Mouse (Mus musculus) CH12.LX (cell line): ENCODE results near the gene 4930402F06Rik. TPM values are rescaled to one million over a fixed set of nuclear protein-coding genes. Genes with fewer than 3 reads are reported as not detected.

Experiments
- DNase-seq: peaks from one replicate; pipeline ENCODE4 v3.0.0-alpha.2; 2013; ENCODE audit errors: extremely low read depth
- H3K27ac ChIP-seq: 2 replicates; pipeline ENCODE4 v1.5.1; 2012; ENCODE audit warnings: low read depth, mild to moderate bottlenecking, control low read depth, moderate library complexity; ENCODE audit not compliant: insufficient read depth
- H3K27me3 ChIP-seq: replicated peaks from 2 replicates; pipeline ENCODE3; 2012; ENCODE audit warnings: inconsistent platforms
- H3K36me3 ChIP-seq, 2 experiments: replicated peaks in 1 of 2; 2 replicates each; pipeline versions ENCODE3 to v1.6.1; 2012; ENCODE audit warnings: inconsistent platforms in 1 of 2, low read length in 1 of 2, mild to moderate bottlenecking in 1 of 2, mixed read lengths in 1 of 2, moderate library complexity in 1 of 2; ENCODE audit not compliant: control insufficient read depth in 1 of 2, insufficient read depth in 1 of 2
- H3K4me1 ChIP-seq, 2 experiments: 2 replicates each; pipeline ENCODE4 v1.6.1; 2012; ENCODE audit warnings: inconsistent platforms in 1 of 2, moderate library complexity in 1 of 2; ENCODE audit not compliant: insufficient read depth in 2 of 2, control insufficient read depth in 1 of 2
- H3K4me2 ChIP-seq: 2 replicates; pipeline ENCODE4 v1.6.1; 2012; ENCODE audit warnings: low read depth, mild to moderate bottlenecking, control low read depth; ENCODE audit not compliant: poor library complexity, insufficient read depth, severe bottlenecking
- H3K4me3 ChIP-seq, 3 experiments: fragments of 150-350 bp in 1 of 3; sonication (generic) in 1 of 3; replicated peaks in 1 of 3; 2 replicates each; pipeline versions ENCODE3 to v1.5.1; 2011 to 2012; ENCODE audit warnings: low read depth in 2 of 3, low read length in 2 of 3, mild to moderate bottlenecking in 2 of 3, moderate library complexity in 2 of 3, control low read depth in 1 of 3, improper control_type of control experiment in 1 of 3, inconsistent platforms in 1 of 3, mixed read lengths in 1 of 3; ENCODE audit not compliant: poor library complexity in 1 of 3
- H3K79me2 ChIP-seq: replicated peaks from 2 replicates; pipeline ENCODE4 v1.6.1; 2012; ENCODE audit warnings: mild to moderate bottlenecking, moderate library complexity; ENCODE audit not compliant: control insufficient read depth, poor library complexity, insufficient read depth, severe bottlenecking; ENCODE audit errors: extremely low read depth
- H3K9ac ChIP-seq: 2 replicates; pipeline ENCODE4 v1.6.1; 2012; ENCODE audit warnings: low read depth, mild to moderate bottlenecking, control low read depth, moderate library complexity; ENCODE audit not compliant: insufficient read depth
- H3K9me3 ChIP-seq: replicated peaks from 2 replicates; pipeline ENCODE3; 2012; ENCODE audit warnings: low read length, inconsistent platforms, mixed read lengths
- CHD1 ChIP-seq: IDR thresholded peaks from 2 replicates; pipeline ENCODE4 v1.6.1; 2012; ENCODE audit warnings: low read depth, low read length, improper control_type of control experiment, inconsistent platforms
- CTCF ChIP-seq, 2 experiments: IDR thresholded peaks in 1 of 2; conservative IDR thresholded peaks in 1 of 2; 2 replicates each; pipeline ENCODE4 v1.5.1; 2011 to 2012; ENCODE audit warnings: low read depth in 2 of 2, low read length in 2 of 2, improper control_type of control experiment in 1 of 2, inconsistent platforms in 1 of 2, mild to moderate bottlenecking in 1 of 2, moderate library complexity in 1 of 2
- E2F4 ChIP-seq: IDR thresholded peaks from 2 replicates; pipeline ENCODE4 v1.6.1; 2011; ENCODE audit warnings: low read depth, low read length, improper control_type of control experiment; ENCODE audit not compliant: insufficient replicate concordance
- EP300 ChIP-seq: IDR thresholded peaks from 2 replicates; pipeline ENCODE4 v1.6.1; 2011; ENCODE audit warnings: low read length, improper control_type of control experiment
- ETS1 ChIP-seq: conservative IDR thresholded peaks from 2 replicates; pipeline ENCODE4 v1.6.1; 2012; ENCODE audit warnings: low read depth, mild to moderate bottlenecking, inconsistent platforms, low read length, improper control_type of control experiment, moderate library complexity
- HCFC1 ChIP-seq: IDR thresholded peaks from 2 replicates; pipeline ENCODE4 v1.6.1; 2012; ENCODE audit warnings: low read depth, mild to moderate bottlenecking, inconsistent platforms, low read length, improper control_type of control experiment
- JUN ChIP-seq: IDR thresholded peaks from 2 replicates; pipeline ENCODE4 v1.6.1; 2011; ENCODE audit warnings: low read depth, mild to moderate bottlenecking, low read length, improper control_type of control experiment, moderate library complexity; ENCODE audit not compliant: insufficient read depth
- JUND ChIP-seq: conservative IDR thresholded peaks from 2 replicates; pipeline ENCODE4 v1.6.1; 2011; ENCODE audit warnings: low read depth, low read length, improper control_type of control experiment
- MAFK ChIP-seq: IDR thresholded peaks from 2 replicates; pipeline ENCODE4 v1.6.1; 2011; ENCODE audit warnings: low read length, improper control_type of control experiment; ENCODE audit not compliant: insufficient replicate concordance
- MAX ChIP-seq: IDR thresholded peaks from 2 replicates; pipeline ENCODE4 v1.6.1; 2011; ENCODE audit warnings: low read length, improper control_type of control experiment
- MEF2A ChIP-seq: IDR thresholded peaks from 2 replicates; pipeline ENCODE4 v1.6.1; 2014; ENCODE audit warnings: low read depth, mild to moderate bottlenecking, inconsistent platforms, low read length, improper control_type of control experiment, borderline replicate concordance
- MXI1 ChIP-seq: IDR thresholded peaks from 2 replicates; pipeline ENCODE4 v1.6.1; 2011; ENCODE audit warnings: mild to moderate bottlenecking, low read depth, low read length, improper control_type of control experiment
- MYC ChIP-seq: IDR thresholded peaks from 2 replicates; pipeline ENCODE4 v1.6.1; 2011; ENCODE audit warnings: low read depth, mild to moderate bottlenecking, improper control_type of control experiment, low read length
- NELFE ChIP-seq: IDR thresholded peaks from 2 replicates; pipeline ENCODE4 v1.6.1; 2011; ENCODE audit warnings: low read depth, low read length, improper control_type of control experiment
- PAX5 ChIP-seq: IDR thresholded peaks from 2 replicates; pipeline ENCODE4 v1.6.1; 2012; ENCODE audit warnings: low read length, inconsistent platforms, mixed read lengths
- RAD21 ChIP-seq: IDR thresholded peaks from 2 replicates; pipeline ENCODE4 v1.6.1; 2011; ENCODE audit warnings: low read depth, mild to moderate bottlenecking, low read length, improper control_type of control experiment, moderate library complexity
- RCOR1 ChIP-seq: conservative IDR thresholded peaks from 2 replicates; pipeline ENCODE4 v1.6.1; 2012; ENCODE audit warnings: low read depth, mild to moderate bottlenecking, inconsistent platforms, low read length, improper control_type of control experiment
- SMC3 ChIP-seq: IDR thresholded peaks from 2 replicates; pipeline ENCODE4 v1.6.1; 2011; ENCODE audit warnings: low read depth, low read length, improper control_type of control experiment
- TBP ChIP-seq: conservative IDR thresholded peaks from 2 replicates; pipeline ENCODE4 v1.6.1; 2011; ENCODE audit warnings: low read depth, low read length, improper control_type of control experiment
- ZC3H11A ChIP-seq: IDR thresholded peaks from 2 replicates; pipeline ENCODE4 v1.6.1; 2012; ENCODE audit warnings: low read depth, mild to moderate bottlenecking, inconsistent platforms, low read length, improper control_type of control experiment
- ZMIZ1 ChIP-seq: IDR thresholded peaks from 2 replicates; pipeline ENCODE4 v1.6.1; 2012; ENCODE audit warnings: low read depth, mild to moderate bottlenecking, inconsistent platforms, low read length, improper control_type of control experiment
- ZNF384 ChIP-seq: IDR thresholded peaks from 2 replicates; pipeline ENCODE4 v1.6.1; 2012; ENCODE audit warnings: low read depth, low read length, improper control_type of control experiment, inconsistent platforms
- dilution Hi-C: fragments of 300-500 bp; cut with MboI; formaldehyde crosslinking; loops from 2 replicates; pipeline ENCODE4 v1.14.3; 2020; ENCODE audit warnings: low sequenced_read_pairs; ENCODE audit not compliant: extremely low pct_unique_long_range_greater_than_20kb, extremely low pct_ligation_motif_present
- in situ Hi-C: fragments of 300-500 bp; cut with MboI; formaldehyde crosslinking; loops from 3 replicates; pipeline ENCODE4 v1.14.3; 2019; ENCODE audit warnings: low sequenced_read_pairs, low pct_ligation_motif_present, low pct_unique_long_range_greater_than_20kb, mixed read lengths
- polyA plus RNA-seq: library from polyadenylated mRNA; unstranded; fragments of >175 nt; gene quantifications from 2 replicates; pipeline ENCODE4 v1.2.1, GENCODE M21; 2012; ENCODE audit warnings: low read depth; ENCODE audit not compliant: insufficient read length
- total RNA-seq, 2 experiments: library from RNA; depleted of rRNA; stranded (reverse); fragments of 300-350 nt in 1 of 2; fragments of >200 nt in 1 of 2; gene quantifications; 2 replicates each; pipeline ENCODE4 v1.2.3; 2012 to 2014

The 4930402F06Rik gene
- total and polyA plus RNA-seq, 3 experiments, result not detected

DNA sequence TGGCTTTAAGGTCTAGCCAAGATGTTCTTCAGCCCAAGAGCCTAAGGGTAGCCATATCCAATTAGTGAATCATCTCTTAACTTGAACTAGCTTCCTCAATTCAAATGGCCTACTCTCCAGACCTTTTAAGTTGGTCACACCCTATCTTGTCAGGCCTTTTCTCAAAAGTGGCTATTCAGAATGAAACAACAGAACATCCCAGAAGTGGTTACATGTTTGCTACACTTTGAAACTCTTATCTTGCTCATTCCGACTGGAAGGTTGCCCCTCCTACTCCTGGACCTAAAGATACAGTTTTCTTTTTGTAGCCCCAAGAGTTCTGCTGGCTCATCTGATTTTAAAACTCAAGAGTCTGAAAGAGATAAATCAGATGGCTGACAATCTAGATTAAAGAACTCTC lies 23.7 kb upstream of the 4930402F06Rik start (continued):
- TF ChIP-seq ETS1, result no peak
- TF ChIP-seq EP300, result no peak; the same call in 1 of the 2 replicates
- TF ChIP-seq CHD1, result no peak
- TF ChIP-seq RAD21, result no peak
- no peak for TF ChIP-seq HCFC1
- no peak for TF ChIP-seq NELFE
- TF ChIP-seq ZNF384, result no peak
- TF ChIP-seq MYC, result no peak
- TF ChIP-seq JUN, result peak; percentile 40; the same call in 1 of the 2 replicates
- no peak for TF ChIP-seq MXI1

DNA sequence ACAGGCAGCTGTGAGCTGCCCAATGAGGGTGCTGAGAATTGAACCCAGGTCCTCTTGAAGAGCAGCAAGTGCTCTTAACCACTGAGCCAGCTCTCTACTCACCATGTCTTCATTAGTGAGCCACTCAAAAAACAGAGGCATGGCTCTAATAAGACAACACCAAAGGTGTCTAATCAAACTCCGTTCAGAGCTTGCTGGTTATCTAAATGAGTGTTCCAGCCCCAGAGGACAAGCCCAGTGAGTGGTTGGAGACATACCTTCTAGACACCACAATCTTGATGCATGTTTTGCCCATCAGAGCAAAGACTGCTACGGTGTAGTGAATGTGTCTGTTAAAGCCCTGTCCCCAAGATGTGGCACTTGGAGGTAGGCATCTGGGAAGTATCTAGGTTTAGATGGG lies 22.7 kb upstream of the 4930402F06Rik start:
- Histone ChIP-seq H3K4me1 (peaks cover 24 to 55% of the 10 kb centered on the region in 2 experiments), H3K9me3 (peaks cover 16% of the 10 kb centered on the region), H3K27ac (no peak overlapping the region), H3K36me3 (peaks cover 57 to 80% of the 10 kb centered on the region in 2 experiments), H3K27me3 (no peaks in the 10 kb centered on the region), H3K4me3 (no peak overlapping the region), H3K4me2 (no peak overlapping the region), H3K79me2 (no peaks in the 10 kb centered on the region), H3K9ac (no peak overlapping the region)
- TF ChIP-seq TBP (no peak), SMC3 (no peak), JUND (no peak)
- DNase-seq, result no peak
- dilution Hi-C loops, result no loop called here
- in situ Hi-C loops, result no loop called here

DNA sequence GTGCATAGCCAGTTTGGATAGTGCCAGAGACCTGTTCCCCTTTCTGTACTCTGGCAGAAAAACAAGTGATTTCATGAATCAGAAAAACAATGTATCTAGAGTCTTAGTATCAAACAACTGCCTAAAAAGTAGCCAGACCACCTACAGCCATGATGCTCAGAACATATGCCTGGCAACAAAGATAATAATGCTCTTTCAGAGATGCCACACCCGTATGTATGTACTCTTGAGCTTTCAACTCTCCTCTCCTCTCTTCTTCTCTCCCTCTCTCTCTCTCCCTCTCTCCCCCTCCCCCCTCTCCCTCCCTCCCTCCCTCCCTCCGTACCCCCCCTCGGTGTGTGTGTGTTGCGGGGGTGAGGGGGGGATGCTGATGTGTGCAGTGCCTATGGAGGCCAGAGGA lies 22.3 kb upstream of the 4930402F06Rik start:
- no peak for TF ChIP-seq E2F4
- TF ChIP-seq ZC3H11A, result no peak
- TF ChIP-seq MXI1, result no peak
- no peak for TF ChIP-seq MEF2A
- no peak for TF ChIP-seq RCOR1
- no peak for TF ChIP-seq ZMIZ1
- no peak for TF ChIP-seq PAX5
- TF ChIP-seq CTCF (conservative IDR thresholded peaks at IDR 0.05 in 1 of 2, IDR thresholded peaks at IDR 0.05 in 1 of 2; ENCODE audit: low read depth in 2 of 2, low read length in 2 of 2), result no peak
- no peak for TF ChIP-seq MAFK
- TF ChIP-seq ETS1, result no peak
- no peak for TF ChIP-seq JUN
- TF ChIP-seq MAX, result no peak
- Histone ChIP-seq H3K79me2 (no peaks in the 10 kb centered on the region), H3K9ac (no peak overlapping the region), H3K27me3 (no peaks in the 10 kb centered on the region), H3K4me3 (no peak overlapping the region), H3K4me2 (no peak overlapping the region), H3K27ac (no peak overlapping the region), H3K4me1 (peaks cover 24 to 58% of the 10 kb centered on the region in 2 experiments), H3K36me3 (peaks cover 55 to 79% of the 10 kb centered on the region in 2 experiments), H3K9me3 (peaks cover 16% of the 10 kb centered on the region)
- in situ Hi-C loops, result no loop called here
- dilution Hi-C loops, result no loop called here
- DNase-seq, result no peak
